Mouse (Mus musculus): ENCODE results near the gene Gse1.

Gse1 gene

DNA sequence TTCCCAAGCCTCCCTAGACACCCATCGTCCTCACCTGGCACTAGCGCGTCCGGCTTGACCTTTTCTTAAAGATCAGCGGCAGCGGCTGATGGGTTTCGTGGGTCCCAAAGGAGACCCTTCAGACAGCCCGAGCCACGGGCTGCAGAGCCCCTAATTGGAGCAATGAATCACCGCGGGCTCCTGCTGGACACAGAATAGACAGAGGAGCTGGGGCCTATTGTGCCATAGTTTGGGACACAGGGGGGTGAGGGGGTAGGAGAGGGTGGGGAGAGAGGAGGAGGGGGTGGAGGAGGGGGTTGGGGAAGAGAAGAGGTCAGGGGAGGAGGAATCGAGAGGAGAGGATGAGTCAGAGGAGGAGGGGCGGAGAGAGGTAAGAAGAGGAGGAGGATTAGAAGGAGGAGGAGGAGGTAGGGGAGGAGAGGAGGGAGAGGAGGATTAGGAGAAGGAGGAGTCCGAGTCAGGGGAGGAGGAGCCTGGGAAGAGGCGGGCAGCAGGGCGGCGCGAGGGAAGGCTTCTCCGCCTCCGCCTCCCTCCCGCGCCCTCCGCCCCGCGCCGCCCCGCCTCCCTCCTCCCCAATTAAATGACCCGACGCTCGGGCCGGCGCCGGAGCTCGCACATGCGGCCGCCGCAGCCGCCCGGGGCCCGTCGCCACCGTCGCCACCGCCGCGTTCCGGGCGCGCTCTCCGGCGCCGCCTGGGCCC, at the start of gene Gse1:
Gene Gse1, plus strand, starts transcription at position 566 of the 701 bp plus-strand sequence.
- peak in 1 of 2 experiments; percentile 31 for DNase-seq (ENCODE audit: low spot score in 2 of 2)

DNA sequence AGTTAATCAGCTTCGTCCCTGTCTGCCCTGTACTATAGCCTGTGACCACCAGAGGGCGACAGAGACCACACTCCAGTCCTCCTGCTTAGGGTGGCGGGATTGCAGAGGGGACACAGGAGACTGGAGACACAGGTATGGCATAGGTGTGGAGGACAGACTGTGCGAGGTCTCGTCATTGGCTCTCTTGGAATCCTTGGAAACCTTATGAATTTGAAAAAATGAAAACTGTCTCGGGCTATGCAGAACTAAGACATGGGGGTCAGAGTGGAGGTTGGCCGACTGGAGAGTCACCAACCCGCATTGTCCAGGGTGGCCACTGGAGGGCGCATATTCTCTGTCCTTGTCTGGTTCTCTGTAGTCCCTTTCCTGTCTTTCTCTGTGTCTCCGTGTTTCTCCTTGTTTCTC, 49.2 kb upstream of the Gse1 start:
- peak; percentile 80 to 95 for DNase-seq (ENCODE audit: low spot score in 2 of 2)

GRCm38 (mm10) chr8:120180445-120180970, 47.7 kb upstream of the Gse1 start:
- no peak for DNase-seq (ENCODE audit: low spot score in 2 of 2)

- DNase-seq (ENCODE audit: low spot score in 2 of 2): no peak
Measured at GRCm38 (mm10) chr8:120181274-120181673, 47.0 kb upstream of the Gse1 start.

DNA sequence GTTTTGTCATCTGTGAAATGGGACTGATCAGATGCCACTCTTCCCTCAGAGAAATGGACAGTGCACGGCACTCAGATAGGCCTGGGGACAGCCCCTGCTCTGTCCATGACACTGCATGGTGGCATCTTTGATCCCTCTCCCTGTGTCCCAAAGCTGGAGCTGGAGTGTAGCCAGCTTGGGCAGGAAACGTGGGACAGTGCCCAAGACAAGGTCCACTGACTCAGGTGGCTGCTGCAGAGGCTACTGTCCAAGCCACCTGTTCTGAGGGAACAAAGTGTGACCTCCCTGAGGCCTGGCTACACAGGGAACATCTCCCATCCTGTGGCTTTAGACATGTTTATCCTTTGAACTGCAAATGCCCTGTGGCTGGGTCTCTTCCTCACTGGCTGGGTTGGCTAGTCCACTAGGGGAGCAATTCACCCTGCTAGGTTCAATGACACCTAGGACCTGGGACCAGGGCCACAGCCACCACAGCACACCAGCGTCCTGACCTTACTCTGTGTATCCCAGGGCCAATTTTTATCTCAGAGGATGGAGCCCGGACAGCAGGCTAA, 46.3 kb upstream of the Gse1 start:
- no peak for DNase-seq (ENCODE audit: low spot score in 2 of 2)

- no peak for DNase-seq (ENCODE audit: low spot score in 2 of 2)
Measured at GRCm38 (mm10) chr8:120184366-120184765, 43.9 kb upstream of the Gse1 start.

DNA sequence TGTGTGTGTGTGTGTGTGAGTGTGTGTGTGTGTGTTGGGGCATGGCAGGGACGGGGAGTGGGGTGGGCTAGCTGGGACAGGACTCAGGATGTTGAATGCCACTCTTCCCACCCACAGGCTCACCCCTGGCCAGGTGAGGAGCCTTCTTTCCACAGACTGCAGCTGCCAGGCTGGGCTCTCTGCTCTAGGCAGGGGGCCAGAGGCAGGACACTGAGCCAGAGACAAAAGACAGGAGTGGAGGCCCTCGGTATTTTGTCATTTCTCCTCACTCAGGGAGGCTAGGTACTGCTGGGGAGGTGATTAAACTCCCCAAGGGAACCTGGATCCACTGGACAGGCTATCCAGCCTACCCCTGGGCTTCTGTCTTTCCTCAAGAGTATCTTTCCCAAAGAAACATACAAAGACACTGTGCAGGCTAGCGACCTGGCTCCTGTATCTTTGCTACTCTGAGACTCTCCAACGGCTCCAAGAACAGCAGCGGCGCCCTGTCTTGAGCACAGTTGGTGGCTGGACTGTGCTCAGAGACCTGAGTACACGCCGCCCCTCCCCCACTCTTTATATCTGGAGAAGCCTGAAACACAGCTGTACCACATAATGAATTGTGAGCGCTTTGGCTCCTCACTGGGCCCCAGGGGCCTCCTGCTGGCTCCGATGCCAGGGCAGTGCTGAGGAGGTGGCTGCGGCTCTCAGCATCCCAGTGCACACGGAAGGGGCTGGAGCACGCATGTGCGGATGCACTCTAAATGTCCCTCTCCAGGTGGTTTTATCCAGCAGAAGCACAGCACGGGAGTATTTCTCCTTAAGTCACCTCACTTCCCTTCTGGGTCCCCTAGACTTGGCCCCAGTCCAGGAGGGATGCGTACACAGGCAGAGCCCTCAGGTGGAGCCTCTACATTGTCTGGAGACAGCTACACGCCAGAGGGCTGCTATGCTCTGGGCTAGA, 43.1 kb upstream of the Gse1 start:
- no peak for DNase-seq (ENCODE audit: low spot score in 2 of 2)

DNA sequence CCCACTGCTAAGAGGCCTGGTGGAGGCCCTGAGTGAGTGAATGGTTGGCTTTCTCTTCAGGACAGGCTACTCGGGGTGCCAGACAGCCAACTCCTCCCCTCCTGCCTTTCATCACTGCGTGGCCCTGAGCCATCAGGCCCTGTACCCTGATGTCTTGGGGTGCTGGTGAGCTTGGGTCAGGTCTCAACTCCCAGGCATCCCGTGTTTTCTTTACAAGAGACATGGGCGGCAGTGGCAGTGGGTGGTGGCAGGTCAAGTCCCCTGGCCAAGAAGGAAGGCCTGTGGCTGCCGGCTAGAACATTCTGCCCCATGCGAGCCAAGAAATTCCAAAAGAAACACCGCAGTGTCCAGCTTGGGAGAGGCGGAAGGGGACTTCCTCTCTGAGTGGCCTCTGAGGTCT, 41.8 kb upstream of the Gse1 start:
- DNase-seq (ENCODE audit: low spot score in 2 of 2): no peak

DNA sequence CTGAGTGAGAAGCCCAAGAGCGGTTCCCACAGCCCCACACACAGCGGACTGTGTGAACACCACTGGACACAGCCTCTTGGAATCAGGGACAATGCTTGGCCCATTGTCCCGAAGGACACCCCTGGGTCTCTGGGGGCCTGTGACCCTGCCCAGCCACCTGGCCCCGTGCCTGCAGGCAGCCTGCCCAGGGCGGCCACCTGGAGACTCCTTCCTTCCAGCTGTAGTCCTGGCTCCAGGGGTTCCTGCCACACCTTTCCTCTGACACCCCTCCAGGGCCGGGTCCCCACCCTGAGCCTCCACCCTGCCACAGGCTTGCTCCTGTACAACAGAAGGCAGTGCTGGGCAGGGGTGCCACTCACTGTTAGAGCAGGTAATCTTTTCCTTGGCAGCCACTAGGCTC, 39.7 kb upstream of the Gse1 start:
- no peak for DNase-seq (ENCODE audit: low spot score in 2 of 2)

DNA sequence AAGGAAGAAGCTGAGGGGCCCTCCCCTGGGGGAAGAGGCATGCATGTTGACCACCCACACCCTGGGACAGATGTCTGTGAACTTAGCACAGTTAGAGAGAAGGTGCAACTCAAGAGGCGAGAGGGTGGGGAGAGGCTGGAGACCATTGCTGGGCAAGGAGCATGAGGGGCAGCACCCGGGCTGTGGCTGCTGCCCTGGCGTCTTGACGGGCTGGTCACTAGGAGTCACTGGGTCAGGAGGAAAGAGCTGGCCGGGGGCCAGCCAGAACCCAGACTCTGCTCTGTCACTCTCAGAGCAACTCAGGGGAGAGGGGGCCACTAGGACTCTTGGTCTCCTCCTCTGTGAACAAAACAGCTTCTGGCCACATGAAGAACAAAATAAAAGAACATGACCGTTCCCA, 38.8 kb upstream of the Gse1 start:
- DNase-seq (ENCODE audit: low spot score in 2 of 2): no peak

GRCm38 (mm10) chr8:120190107-120190809, 38.0 kb upstream of the Gse1 start:
- no peak for DNase-seq (ENCODE audit: low spot score in 2 of 2)

DNA sequence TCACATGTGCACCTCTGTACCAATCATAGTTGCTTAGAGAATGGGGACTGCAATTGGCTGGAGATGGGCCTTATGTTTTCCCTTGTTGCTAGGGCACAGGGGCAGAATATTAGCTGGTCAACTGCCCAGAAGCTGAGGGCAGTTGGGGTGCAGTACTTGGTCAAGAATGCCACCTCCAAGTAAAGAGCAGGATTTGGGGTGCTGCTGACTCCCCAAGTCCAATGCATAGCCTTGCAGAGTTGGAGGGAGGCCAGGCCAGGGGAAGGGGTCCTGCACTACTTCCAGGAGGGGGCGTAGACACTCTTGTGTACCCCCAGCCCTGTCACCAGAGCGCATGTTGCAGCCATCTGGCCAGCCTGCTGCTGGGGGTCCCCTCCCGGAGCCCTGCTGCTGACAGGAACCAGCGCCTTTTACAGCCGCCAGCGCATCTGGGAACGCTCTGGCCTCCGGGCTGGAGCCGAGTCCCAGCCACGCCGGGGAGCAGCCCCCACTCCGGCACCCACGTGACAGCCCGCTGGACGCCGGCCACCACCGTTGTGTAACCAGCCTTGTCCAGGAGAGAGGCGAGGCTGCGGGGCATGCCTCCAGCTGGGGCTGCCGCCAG, 37.3 kb upstream of the Gse1 start:
- DNase-seq (ENCODE audit: low spot score in 2 of 2): no peak

DNA sequence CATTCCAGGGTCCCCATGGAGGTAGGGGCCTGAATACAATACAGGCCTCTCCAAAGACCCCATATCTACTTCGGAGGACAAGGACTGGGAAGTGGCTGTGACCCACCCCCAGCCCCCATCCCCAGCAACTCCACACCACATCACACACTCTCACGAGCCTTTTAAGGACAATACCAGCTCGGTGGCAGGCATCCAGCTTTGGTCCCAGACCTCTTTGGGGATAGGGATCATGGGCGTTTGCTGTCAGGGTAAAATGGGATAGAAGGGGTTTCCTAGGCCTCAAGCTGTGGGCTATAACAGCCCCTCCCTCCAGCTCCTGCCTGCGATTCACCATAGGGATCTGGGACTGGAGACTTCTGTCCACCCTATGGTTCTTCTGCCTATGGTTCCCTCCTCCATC, 36.6 kb upstream of the Gse1 start:
- no peak for DNase-seq (ENCODE audit: low spot score in 2 of 2)

GRCm38 (mm10) chr8:120192118-120192517, 36.1 kb upstream of the Gse1 start:
- no peak for DNase-seq (ENCODE audit: low spot score in 2 of 2)

DNA sequence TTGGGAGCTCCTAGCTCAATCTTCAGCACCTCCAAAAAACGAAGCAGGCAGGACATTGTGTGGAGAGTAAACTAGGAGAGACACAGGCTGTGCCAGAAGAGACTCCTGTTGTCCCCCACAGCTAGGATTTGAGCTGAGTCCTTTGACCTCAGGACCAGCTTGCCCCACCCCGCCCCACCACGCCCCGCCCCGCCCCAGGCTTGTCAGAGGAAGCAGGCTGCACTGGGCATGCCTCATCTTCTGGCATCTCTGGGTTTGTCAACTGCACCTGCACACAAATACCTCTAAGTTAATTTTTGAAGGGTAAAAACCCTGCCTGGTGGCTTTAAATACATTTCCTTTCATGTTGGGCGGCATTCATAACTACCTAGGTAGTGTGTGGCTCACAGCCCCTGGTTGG, 26.9 kb upstream of the Gse1 start:
- DNase-seq (ENCODE audit: low spot score in 2 of 2): no peak

DNA sequence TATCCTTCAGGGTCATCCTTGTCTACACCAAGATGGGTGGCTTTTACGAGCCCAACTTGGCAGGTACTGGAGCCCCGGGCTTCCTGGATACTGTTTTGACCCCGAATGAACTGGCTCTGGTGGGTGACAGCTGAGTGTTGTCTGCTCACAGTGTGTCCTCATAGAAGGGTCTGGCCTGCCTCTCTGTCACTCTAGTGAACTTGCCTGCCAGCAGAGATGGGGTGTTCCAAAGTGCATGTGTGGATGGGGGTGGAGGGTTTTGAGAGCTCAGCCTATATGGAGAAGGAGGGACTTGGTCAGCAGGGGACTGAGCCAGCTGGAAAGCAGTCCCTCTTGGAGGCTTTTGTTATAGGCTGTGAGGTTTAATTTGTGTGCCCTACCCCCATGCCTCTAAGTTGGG, 25.7 kb upstream of the Gse1 start:
- DNase-seq (ENCODE audit: low spot score in 2 of 2): no peak

- DNase-seq (ENCODE audit: low spot score in 2 of 2): no peak
Measured at GRCm38 (mm10) chr8:120204736-120205360, 23.4 kb upstream of the Gse1 start.

DNA sequence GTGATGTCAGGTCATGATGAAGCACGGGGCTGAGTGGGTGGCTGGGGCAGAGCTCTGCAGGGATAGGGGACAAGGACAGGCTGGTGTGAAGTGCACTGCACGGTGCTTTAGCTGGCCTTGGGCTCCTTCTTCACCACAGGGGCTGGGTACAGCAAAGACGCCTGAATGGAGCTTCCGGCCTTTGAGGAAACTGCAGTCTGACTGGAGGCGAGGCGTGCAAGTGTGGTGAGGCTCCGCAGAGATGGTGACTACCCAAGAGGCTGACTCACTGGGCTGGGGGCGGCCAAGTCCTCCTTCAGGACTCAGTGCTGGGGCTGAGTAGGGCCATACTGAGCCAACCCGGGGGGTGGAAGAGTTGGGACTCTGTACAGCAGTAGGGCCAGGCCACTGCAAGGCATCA, 22.3 kb upstream of the Gse1 start:
- DNase-seq (ENCODE audit: low spot score in 2 of 2): no peak

- DNase-seq (ENCODE audit: low spot score in 2 of 2): no peak
Measured at GRCm38 (mm10) chr8:120207364-120207763, 20.9 kb upstream of the Gse1 start.

GRCm38 (mm10) chr8:120208113-120208512, 20.1 kb upstream of the Gse1 start:
- no peak for DNase-seq (ENCODE audit: low spot score in 2 of 2)

DNA sequence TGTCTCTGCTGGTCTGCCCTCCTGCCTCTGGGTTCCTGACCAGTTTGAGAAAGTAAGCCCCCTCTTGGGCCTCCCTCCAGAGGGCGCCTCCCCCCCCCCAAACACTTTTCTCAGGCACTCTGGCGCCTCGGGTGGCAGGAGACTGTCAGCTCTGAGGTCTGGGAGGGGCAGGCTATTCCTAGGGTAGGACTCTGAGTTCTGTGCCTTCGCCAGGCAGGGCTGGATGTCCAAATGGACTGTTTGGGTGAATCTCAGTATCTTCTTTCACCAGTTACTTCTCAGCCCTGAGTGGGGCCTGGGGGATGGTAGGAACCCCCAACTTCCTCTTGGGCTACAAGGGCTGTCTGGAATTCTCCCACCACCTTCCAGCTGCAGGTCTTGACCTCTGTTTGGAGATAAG, 16.9 kb upstream of the Gse1 start:
- DNase-seq (ENCODE audit: low spot score in 2 of 2): no peak

Data from spleen, postnatal 4 days (tissue).